Mouse (Mus musculus) megakaryocyte progenitor cell, adult 5-6 weeks (primary cell): ENCODE measurements around the gene Hs3st5. TPM values are rescaled to one million over a fixed set of nuclear protein-coding genes. Genes with fewer than 3 reads are reported as not detected.
A peak's percentile ranks its signal among the peaks of the same experiment; 100 is the strongest.
"Not testable (repeated sequence)": the region's sequence is repeated elsewhere in the genome, so short reads cannot be mapped to it uniquely, and the experiment has no call there.

Experiments used
- ATAC-seq: replicated peaks from 2 replicates; pipeline ENCODE4 v1.8.0; 2016; ENCODE audit warnings: mild to moderate bottlenecking, moderate TSS enrichment, inconsistent platforms; ENCODE audit not compliant: poor library complexity
- total RNA-seq, 2 experiments: library from RNA; stranded (forward) in 1 of 2; stranded (reverse) in 1 of 2; fragments of 157-497, 149-512 nt in 1 of 2; fragments of 200-1000 nt in 1 of 2; gene quantifications; 2 replicates each; pipeline versions ENCODE4 v1.2.3 to v1.2.4; 2015 to 2017

Hs3st5 gene
- total RNA-seq, 2 experiments from 2014 or later, result not detected

DNA sequence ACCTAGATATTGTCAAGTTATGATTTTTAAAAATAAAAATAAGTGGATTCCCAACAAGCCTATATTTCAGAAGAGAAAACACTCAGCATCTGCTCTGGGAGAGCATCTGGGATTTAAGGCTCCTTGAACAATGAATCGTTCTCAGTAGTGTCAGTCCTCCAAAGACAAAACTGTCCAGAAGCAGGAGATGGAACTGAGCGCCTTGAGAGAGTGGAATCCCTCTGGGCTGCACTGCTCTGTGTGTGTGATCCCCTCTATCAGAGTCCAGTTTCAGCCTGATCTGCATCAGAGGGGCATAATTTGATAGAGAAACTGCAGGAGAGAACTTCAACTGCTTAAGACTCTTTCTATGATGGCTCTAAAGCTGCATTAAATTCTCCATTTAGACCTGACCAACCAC is 49.5 kb downstream of the Hs3st5 start:
- no peak for ATAC-seq

DNA sequence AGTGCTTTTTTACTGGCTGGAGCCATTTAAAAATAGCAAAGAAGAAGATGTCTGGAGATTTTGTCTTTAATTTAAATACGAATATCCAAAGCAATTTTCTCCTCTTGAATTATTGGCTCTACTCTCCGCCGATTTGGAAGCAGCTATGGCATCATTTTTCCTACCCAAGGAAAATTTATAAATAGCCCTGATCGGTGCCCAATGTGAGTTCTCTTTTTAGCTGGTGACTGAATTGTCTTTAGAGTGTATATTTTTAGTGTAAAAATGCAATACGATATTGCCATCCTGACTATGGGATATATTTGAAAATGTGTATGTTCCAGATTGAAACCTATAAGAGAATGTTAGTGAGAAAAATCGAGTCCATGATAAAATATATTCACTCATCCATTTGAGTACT is 51.1 kb downstream of the Hs3st5 start:
- no peak for ATAC-seq

DNA sequence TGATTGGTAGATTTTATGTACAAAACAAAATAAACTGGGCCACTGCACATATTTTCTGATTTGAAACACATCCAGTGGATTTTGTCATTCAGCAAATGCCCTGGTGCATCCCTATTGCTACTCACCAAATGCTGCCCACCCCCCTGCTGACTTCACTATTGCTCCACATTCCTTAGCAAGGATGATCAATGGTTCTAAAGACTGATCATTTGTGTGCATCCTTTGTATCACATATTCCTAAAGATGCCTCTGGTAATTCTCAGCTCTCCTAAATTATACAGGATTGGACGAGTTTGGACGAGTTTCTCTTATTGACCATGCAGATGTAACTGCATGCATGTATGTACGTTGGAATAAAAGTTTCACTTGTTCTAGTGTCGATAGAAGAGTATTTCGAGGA is 52.1 kb downstream of the Hs3st5 start:
- no peak for ATAC-seq

DNA sequence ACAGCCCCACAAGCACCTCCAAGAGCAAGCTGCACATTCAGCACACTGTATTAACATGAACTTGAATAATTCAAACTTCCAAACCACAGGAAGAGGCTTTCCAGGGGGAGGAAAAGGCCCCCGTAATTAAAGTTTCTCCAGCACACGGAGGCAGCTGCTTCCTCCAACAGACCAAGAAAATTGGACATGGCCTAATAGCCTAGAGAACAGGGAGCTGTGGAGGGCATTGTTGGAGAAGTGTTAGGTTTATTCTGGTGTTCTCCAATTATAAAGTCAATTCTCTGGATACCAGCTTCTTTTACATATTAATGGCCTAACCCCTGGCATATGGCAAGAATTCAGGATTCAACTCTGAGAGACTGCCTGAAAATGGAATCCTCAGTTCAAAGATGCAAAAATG is 60.6 kb downstream of the Hs3st5 start:
- ATAC-seq, result no peak

DNA sequence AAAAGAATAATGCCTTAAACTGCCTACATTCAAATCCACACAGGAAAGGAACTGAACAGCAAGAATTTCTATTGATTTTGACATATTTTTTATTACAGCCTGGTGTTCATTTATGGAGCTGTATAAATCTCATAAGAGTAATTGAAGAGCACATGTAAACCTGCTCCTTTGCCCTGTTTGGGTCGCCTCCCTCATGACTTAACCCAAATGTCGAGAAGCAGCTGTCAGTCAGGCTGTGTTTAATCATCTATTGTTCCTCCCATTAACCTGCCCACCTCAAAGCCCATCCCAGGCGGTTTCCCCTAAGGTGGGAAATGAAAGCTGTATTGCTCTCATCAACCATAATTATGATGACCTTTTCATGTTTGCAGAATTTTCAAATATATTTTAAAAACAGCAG is 65.9 kb downstream of the Hs3st5 start:
- ATAC-seq, result no peak

DNA sequence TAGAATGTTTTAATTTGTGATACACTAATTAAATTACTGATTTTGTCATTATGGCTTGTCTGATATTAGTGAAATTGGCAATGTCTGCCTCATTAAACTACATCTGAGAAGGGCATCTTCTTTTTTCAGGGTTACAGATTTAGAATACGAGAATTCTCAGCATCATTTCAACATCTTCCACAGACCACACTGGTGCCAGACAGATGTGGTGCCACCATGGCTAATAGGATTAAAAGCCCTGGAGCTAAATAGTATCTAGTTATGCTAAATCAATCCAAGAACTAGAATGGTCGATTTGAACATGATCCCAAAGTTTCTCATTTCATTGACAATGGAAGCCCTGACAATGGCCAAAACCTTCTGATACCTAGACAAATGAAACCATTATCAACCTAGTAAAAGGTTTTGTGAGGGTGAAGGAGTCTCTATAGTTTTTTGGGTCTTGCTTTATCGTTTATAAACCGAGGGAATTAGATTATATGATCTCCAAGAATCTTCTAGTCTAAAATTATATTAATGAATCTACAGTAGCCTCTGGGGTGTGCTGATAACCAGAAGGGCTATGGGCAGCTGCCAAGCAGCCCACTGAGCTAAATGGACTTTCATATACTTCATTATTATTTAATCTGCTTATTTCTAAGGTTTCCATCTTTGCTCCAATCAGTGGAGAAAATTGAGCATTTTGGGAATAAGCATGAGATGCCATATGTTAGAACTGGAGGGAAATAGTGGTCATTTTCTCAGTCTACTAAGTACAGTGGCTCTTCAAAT is 71.9 kb downstream of the Hs3st5 start:
- ATAC-seq, result no peak

DNA sequence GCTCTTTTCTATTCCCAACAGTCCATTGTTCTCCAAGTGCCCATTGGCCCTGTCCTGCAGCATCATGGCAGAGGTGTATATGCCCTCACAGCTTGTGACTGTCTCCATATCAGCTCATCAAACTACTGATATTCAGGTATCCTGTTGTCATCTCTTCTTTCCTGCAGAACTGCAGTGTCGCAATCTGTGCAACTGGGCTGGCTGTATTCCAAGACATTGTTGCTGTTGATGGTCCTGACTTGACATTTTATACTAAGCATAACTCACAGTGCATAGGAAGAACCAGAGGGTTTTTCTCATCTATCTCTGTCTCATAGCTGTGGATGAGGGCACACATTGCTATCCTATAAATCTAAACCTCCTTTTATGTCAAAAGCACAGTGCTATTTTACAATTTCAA is 103.8 kb downstream of the Hs3st5 start:
- no peak for ATAC-seq

DNA sequence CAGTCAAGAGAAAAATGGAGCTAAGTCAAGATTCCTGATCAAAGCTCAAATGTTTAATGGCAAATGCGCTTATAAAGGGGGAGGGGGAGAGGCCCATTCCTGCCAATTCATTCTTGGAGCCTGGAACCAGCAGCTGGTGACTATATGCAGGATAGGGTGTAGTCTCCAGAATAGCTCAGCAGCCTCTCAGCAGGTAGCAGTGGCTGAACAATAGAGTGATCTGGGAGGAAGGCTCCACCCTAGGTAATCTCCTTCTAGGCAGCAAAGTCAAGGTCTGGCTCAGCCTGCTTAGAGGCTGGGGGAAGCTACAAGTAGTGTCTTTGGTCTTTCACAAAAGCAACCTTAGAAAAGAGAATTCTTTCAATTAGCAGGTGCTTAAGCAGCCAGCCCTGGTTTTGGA is 104.8 kb downstream of the Hs3st5 start:
- ATAC-seq, result not testable (repeated sequence)

DNA sequence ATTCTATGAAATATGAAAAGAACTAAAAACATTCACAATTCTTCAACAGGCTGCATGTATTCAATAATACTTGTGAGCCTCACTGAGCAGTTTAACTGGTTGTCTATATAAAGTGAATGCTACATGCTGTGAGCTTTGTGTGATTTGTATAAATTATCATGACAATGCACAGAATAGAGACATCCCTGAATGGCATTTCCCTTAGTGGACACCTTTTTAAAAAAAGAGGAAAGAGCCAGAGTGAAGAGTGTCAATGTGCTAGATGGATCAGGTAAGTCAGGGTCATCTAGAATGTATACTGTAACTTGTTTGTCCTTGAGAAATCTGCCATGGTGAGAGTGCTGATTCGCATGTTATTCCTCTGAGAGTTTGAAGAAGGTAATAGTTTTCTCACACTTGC is 116.4 kb downstream of the Hs3st5 start:
- ATAC-seq, result no peak

DNA sequence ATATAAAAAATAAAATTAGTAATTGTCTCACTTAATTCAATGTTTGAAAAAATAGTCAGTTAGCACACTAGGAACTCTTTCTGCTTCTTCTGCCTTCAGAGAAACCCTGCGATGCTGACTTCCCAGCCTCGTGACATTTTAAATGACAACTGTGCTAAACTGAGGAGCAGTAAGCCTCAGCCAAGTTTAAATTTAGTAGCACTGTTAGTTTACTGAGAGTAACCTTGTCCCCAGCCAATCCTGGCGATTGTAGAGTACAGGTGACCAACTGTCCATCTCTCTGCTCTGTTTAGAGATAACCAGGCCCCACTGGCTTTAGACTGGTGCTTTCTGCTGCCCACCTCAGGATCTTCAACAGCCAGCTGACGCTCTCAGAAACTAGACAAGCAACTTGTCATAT is 121.3 kb downstream of the Hs3st5 start:
- no peak for ATAC-seq

DNA sequence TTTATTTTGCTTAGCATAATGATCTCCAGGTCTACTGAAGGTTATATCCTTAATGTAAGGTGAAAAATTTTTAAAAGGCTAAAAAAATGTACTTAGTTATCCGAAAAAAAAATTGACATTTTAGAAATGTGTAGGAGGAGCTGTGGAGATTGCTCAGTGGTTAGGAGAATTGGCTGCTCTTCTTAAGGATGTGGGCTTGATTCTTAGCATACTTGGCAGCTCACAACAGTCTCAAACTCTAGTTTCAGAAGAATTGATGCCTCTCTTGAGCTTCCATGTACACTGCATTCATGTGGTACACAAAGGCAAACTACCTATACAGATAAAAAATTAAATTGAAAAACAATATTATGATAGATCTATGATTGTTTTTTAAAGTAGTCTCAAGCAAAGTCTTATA is 125.1 kb downstream of the Hs3st5 start:
- no peak for ATAC-seq

DNA sequence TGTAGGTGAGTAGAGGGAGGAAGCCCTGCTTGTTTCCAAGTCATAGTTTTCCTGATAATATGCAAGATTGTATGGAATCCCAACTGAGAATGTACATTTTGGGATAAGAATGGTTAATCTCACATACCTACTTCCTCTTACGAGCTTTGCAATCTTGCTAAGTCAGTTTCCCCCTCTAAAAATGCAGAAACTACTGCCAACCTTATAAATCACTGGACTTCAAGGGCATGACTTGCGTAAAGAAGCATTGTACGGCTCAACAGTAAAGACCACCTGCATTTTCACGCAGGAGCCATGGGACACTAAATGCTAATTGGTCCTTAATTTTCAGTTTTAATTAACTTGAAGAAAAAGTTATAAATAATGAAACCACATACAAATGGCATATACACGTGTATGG is 144.0 kb downstream of the Hs3st5 start:
- ATAC-seq, result peak; percentile 57; the same call in 1 of the 2 replicates

DNA sequence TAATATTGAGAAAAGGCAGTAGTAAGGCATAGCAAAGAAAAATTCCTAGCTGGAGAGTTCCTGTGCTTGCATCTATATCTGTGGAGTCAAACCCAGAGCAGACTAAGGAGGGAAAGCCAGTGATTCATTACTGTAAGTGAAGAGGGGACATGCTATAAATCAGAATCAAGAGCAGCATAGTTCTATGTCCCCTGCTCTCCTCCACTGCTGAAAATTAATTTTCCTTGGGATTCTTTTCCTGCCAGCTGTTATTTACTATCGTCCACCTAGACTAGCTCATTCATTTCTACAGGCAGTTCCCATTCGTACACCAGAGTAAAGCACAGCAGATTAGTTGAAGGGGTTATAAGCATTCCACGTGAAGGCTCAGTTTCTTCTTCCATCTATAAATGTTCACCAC is 207.4 kb downstream of the Hs3st5 start:
- ATAC-seq, result no peak

DNA sequence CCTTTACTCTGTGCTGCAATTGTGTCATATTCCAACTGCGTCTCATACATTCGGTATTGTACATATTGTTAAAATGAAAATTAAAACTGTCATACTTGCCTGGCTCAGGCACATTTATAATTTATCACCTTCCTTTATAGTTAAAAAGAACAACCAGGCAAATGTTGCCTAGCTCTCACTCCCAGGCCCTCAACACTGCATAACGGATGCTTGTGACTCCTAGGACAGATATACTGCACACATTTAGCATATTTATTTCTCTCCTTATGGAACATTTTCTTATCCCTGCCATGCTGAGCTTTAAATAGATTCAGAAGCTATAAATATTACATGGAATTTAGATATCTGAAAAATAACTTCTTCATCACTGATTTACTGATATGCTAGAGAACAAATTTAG is 219.6 kb downstream of the Hs3st5 start:
- ATAC-seq, result no peak

DNA sequence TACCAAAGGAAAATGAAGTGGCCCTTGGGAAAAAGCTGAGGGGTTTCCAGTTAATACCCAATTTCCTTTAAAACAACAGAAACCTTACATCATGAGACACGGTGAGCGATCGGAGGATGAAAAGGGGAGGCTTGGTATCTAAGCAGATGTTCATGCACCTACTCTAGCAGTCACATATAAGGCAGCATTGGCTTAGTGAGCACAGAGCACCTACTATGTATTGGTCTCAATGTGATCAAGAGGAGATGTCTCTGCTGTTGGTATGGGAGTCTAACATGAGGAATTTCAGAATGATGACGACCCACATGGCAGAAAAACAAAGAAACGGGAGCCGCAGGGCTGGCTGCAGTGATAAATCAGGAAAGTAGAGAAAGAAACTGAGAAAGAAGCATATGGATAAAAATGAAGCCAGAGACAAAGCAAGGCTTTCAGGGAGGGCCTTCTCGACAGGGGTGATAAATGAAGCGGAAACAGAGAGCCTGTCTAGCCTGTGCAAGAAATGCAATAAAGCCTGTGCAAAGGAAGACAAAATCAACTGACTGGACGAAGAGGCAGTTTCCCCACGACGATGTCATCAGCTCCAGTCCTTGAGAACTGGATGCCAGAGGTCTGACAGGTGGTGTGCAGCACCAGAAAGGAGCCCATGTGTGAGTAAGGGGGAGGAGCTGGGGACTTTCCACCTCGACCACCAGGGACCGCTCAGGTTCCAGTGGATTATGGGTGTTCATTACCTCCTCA is 222.9 kb downstream of the Hs3st5 start:
- ATAC-seq, result no peak

DNA sequence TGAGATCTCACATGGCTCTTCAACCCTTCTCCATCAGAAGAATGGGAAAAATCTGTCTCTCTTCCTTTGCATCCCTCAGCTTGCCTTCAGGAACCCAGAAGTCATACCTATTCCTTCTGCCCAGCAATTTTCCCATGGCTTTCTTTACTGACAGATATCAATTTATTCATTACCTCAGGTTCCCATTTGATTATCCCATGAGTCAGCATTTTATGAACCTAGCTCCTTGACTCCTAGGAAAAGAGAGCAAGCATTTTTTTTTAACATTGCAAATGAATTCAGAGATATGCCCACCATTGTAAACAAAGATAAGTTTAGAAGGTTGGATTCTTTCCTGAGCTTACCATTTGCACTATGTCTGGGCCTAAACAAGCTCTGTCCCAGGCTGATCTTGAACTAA is 232.8 kb downstream of the Hs3st5 start:
- ATAC-seq, result no peak

DNA sequence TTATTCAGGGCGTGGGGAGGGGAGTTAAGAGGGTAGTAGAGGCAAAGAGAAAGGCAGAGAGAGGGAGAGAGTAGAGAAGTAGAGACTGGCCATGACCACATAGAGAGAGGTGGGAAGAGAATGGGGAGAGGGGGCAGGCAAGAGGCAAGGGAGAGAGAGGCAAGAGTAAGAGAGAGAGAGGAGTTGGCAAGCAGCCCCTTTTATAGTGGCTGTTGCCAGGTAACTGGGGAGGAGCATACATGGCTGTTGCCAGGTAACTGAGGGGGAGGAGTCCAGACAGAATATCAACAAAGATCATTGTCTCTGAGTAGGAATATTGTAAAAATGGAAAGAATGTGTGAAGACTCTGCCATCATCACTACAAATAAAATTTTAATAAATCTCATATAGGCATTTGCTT is 243.4 kb downstream of the Hs3st5 start:
- no peak for ATAC-seq

DNA sequence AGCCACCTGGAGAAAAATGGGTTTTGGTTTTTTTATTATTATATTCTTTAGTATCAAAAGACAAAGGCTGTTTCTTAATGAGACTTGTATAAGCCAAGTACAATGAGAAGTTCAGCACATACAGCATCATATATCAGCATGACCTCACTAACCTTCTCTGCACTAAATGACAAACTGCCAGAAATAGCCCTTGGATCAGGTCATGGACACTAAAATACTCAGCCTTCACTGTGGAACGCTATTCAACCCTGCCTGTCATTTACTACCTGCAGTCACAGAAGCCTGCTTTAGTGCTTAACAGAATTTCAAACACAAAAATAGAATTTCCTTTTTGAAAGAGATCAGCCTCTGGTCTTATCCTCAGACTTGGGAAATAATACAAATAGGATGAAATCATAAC is 247.9 kb downstream of the Hs3st5 start:
- ATAC-seq, result no peak

DNA sequence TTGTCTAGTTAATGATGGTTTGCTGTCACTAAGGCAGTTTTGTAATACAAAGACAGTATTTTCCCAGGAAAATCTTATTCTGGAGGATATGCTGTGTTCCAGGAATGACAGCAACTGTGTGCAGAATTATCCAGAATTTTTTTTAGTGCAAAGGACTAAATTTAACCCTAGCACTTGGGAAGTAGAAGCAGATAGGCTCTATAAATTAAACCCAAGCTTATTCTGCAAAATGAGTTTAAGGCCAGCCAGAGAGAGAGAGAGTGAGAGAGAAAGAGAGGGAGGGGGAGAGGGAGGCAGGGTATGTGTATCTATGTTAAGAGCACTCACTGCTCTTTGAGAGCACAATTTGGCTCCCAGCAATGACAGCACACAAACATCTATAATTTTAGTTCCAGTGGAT is 267.0 kb downstream of the Hs3st5 start:
- no peak for ATAC-seq

DNA sequence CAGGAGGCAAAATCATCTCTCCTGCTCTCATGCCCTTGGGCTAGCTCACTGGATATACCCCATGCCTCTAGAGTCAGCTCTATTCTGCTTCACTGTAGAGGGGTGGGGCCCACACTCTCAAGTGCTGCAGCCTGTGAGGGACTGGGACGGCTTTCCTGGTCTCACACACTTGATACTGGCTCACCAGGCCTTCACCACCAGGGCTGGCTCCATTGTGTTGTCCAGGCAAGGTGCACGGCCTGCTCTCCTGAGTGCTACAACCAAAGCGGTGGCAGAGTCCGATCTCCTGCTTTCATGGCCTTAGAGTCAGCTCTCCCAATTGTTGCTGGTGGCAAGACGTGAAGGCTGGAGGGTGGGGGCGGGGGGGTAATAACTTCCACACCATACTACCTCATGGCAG is 268.3 kb downstream of the Hs3st5 start:
- no peak for ATAC-seq

DNA sequence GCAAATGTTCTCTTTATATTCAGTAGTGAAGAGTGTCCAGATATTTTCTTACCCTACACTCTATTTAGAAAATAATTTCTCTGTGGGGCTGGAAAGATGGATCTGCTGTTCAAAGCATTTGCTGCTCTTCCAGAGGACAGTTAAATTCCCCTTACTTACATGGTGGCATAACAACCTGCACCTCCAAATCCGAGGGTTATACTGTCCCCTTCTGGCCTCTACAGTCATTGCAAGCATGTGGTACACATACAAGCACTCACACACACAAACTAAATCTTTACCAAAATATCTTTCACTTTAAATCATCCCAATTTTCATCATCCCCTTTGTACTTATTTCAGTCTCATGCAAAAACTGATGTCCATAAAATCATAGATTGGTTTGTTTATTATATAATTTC is 275.0 kb downstream of the Hs3st5 start:
- no peak for ATAC-seq

DNA sequence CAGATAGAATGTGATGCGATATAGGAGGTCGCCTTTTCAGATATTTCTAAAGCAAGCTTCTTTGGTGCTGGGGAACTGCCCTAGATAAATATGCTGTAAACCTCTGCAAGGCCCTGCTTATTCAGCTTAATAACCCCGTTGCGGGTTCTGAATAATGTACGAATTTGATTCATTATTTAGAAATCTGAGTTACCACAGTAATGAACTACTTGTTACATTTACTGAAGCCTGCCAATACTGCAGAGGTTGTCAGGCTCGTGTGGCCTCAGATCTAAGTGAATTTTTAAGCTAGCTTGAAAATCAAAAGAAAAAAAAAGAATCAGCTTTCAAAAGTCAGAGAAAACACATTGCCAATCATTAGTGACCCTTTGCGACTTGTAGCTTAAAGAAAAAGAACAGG is 280.4 kb downstream of the Hs3st5 start:
- no peak for ATAC-seq

DNA sequence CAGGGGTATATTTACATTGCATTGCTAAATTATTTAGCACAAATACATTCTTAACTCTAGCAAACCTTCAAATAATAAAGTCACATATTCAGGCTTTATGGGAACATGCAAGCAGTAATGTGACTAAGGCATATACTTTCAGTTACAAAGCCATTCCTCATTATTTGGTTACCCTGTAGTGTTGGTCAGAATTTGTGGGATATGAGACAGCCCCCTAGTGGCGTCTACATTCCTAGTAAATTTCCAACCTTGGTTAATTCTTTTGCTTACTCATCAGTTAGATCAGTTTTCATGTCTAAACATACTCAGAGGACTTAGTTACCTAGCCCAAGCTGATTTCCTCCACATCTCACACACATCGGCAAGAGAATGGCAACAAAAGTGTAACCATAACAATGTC is 285.2 kb downstream of the Hs3st5 start:
- ATAC-seq, result 0 out of 2 replicates have a peak, but pooled peaks have one; percentile 34
